Mouse (Mus musculus): ENCODE data around the gene Gm20388. TPM values are rescaled to one million over a fixed set of nuclear protein-coding genes. Genes with fewer than 3 reads are reported as not detected.

Gm20388 gene
- polyA plus RNA-seq, 2 experiments: 8.5 TPM; not detected in 1

GRCm38 (mm10) chr8:123361082-123361739 is 3450.6 kb downstream of the Gm20388 start:
- Histone ChIP-seq H3K9me3 (ENCODE audit: control insufficient read depth, low read length) (no peaks in the 10 kb centered on the region), H3K27ac (no peak overlapping the region), H3K4me2 (ENCODE audit: low read depth) (no peak overlapping the region), H3K27me3 (ENCODE audit: control insufficient read depth, insufficient read depth, low read length) (no peaks in the 10 kb centered on the region), H3K4me3 (ENCODE audit: insufficient read depth in 1 of 2, low read depth in 2 of 2, low read length in 2 of 2) (no peak overlapping the region), H3K9ac (replicated peaks) (no peak overlapping the region), H3K36me3 (replicated peaks; ENCODE audit: control insufficient read depth, insufficient read depth, low read depth) (no peaks in the 10 kb centered on the region), H3K4me1 (replicated peaks; ENCODE audit: control insufficient read depth in 2 of 2, insufficient read depth in 2 of 2, low read length in 1 of 2) (no peaks in the 10 kb centered on the region)
- TF ChIP-seq EP300 (IDR thresholded peaks at IDR 0.05; ENCODE audit: low read depth): no peak
- TF ChIP-seq CTCF (IDR thresholded peaks at IDR 0.05; ENCODE audit: low read depth): peak; percentile 97
- peak; percentile 55; the same call in 1 of the 2 replicates for ATAC-seq (ENCODE audit: insufficient read depth)
- 44% methylated on average over 12 of the region's 12 CpGs for WGBS (ENCODE audit: insufficient replicate concordance)
- DNase-seq (ENCODE audit: low read depth in 3 of 3, low spot score in 3 of 3): peak in 2 of 3 experiments; percentile 50 to 51

- Histone ChIP-seq H3K27ac (peak within 1 kb of the TSS; percentile 81), H3K4me2 (ENCODE audit: low read depth) (peak within 1 kb of the TSS; percentile 94), H3K27me3 (ENCODE audit: control insufficient read depth, insufficient read depth, low read length) (no peaks in the 10 kb centered on the region), H3K36me3 (replicated peaks; ENCODE audit: control insufficient read depth, insufficient read depth, low read depth) (no peaks in the 10 kb centered on the region; the same call in 1 of the 2 replicates), H3K4me1 (replicated peaks; ENCODE audit: control insufficient read depth in 2 of 2, insufficient read depth in 2 of 2, low read length in 1 of 2) (peaks cover 9 to 11% of the 10 kb centered on the region in 2 experiments), H3K4me3 (ENCODE audit: insufficient read depth in 1 of 2, low read depth in 2 of 2, low read length in 2 of 2) (peak within 1 kb of the TSS; percentile 79 to 97), H3K9me3 (ENCODE audit: control insufficient read depth, low read length) (no peaks in the 10 kb centered on the region), H3K9ac (replicated peaks) (peak within 1 kb of the TSS; percentile 90)
- DNase-seq (ENCODE audit: low read depth in 3 of 3, low spot score in 3 of 3): peak; percentile 83 to 88 (median 86)
- WGBS (ENCODE audit: insufficient replicate concordance): under 1% methylated on average over 74 of the region's 75 CpGs
- TF ChIP-seq EP300 (IDR thresholded peaks at IDR 0.05; ENCODE audit: low read depth) (peak; percentile 18; the same call in 1 of the 2 replicates), CTCF (IDR thresholded peaks at IDR 0.05; ENCODE audit: low read depth) (peak; percentile 65)
- peak; percentile 85 for ATAC-seq (ENCODE audit: insufficient read depth)
These were observed 3463.0 kb downstream of the Gm20388 start, which contains the start of gene Tcf25 for GRCm38 (mm10) chr8:123373403-123374238. Tcf25 (plus strand) TSS chr8:123373753.

DNA sequence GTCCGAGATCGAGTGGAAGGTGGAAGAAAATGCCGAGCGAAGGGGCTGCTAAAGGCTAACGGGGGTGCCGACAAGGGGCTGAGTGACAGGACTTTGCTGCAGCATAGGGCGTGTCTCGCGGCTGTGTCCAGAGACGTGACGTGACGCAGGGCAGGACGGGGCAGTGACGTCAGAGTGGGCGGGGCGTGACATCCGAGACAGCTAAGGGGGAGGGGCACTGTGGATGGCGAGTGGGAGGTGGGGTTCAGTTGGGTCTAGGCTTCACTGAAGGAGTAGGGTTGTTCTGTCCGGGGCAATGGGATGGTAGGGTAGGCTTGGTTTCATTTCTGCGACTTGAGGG is 3463.6 kb downstream of the Gm20388 start:
- TF ChIP-seq CTCF (IDR thresholded peaks at IDR 0.05; ENCODE audit: low read depth): no peak
- no peak for TF ChIP-seq EP300 (IDR thresholded peaks at IDR 0.05; ENCODE audit: low read depth)

DNA sequence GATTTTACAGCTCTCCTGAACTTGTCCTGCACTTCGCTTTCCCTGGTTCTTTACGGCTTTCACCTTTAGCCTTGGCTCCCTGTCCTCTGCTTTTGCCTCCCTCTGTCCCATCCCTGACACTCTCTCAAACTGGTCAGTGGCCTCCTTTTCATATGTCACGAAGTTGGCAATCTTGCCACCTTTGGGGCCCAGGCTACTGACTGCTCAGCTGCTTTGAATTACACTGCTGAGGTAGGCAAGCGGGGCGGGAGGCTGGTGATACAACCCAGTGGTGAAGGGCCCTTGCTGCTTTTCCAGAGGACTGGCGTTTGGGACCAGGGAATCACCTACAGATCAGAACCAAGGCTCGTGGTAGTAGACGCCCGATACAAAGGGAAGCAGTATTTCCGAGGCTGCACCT is 3465.1 kb downstream of the Gm20388 start:
- H3K36me3 ChIP-seq (replicated peaks; ENCODE audit: control insufficient read depth, insufficient read depth, low read depth): no peaks in the 10 kb centered on the region; the same call in 1 of the 2 replicates
- no peak for DNase-seq (ENCODE audit: low read depth in 3 of 3, low spot score in 3 of 3)
- 80% methylated on average over 10 of the region's 10 CpGs for WGBS (ENCODE audit: insufficient replicate concordance)
- no peaks in the 10 kb centered on the region for H3K27me3 ChIP-seq (ENCODE audit: control insufficient read depth, insufficient read depth, low read length)
- no peak for TF ChIP-seq EP300 (IDR thresholded peaks at IDR 0.05; ENCODE audit: low read depth)
- no peak for TF ChIP-seq CTCF (IDR thresholded peaks at IDR 0.05; ENCODE audit: low read depth)
- H3K27ac ChIP-seq: no peak overlapping the region
- peaks cover 9 to 11% of the 10 kb centered on the region in 2 experiments for H3K4me1 ChIP-seq (replicated peaks; ENCODE audit: control insufficient read depth in 2 of 2, insufficient read depth in 2 of 2, low read length in 1 of 2)
- no peak overlapping the region for H3K9ac ChIP-seq (replicated peaks)
- no peaks in the 10 kb centered on the region for H3K9me3 ChIP-seq (ENCODE audit: control insufficient read depth, low read length)
- ATAC-seq (ENCODE audit: insufficient read depth): no peak
- no peak overlapping the region for H3K4me2 ChIP-seq (ENCODE audit: low read depth)
- no peak overlapping the region for H3K4me3 ChIP-seq (ENCODE audit: insufficient read depth in 1 of 2, low read depth in 2 of 2, low read length in 2 of 2)

More for the DNA sequence above, 3463.6 kb downstream of the Gm20388 start:
- Histone ChIP-seq H3K4me3 (ENCODE audit: insufficient read depth in 1 of 2, low read depth in 2 of 2, low read length in 2 of 2) (peak overlapping the region; percentile 79 to 97), H3K9ac (replicated peaks) (peak overlapping the region; percentile 90), H3K4me2 (ENCODE audit: low read depth) (peak overlapping the region; percentile 94), H3K27ac (peak overlapping the region; percentile 81), H3K27me3 (ENCODE audit: control insufficient read depth, insufficient read depth, low read length) (no peaks in the 10 kb centered on the region), H3K9me3 (ENCODE audit: control insufficient read depth, low read length) (no peaks in the 10 kb centered on the region), H3K4me1 (replicated peaks; ENCODE audit: control insufficient read depth in 2 of 2, insufficient read depth in 2 of 2, low read length in 1 of 2) (peaks cover 9 to 11% of the 10 kb centered on the region in 2 experiments), H3K36me3 (replicated peaks; ENCODE audit: control insufficient read depth, insufficient read depth, low read depth) (no peaks in the 10 kb centered on the region; the same call in 1 of the 2 replicates)
- WGBS (ENCODE audit: insufficient replicate concordance): under 1% methylated on average over 20 of the region's 20 CpGs
- DNase-seq (ENCODE audit: low read depth in 3 of 3, low spot score in 3 of 3) (peak; percentile 81 to 83 (median 82)), ATAC-seq (ENCODE audit: insufficient read depth) (peak; percentile 75)

- no peaks in the 10 kb centered on the region for H3K9me3 ChIP-seq (ENCODE audit: control insufficient read depth, low read length)
- ATAC-seq (ENCODE audit: insufficient read depth) (no peak), DNase-seq (ENCODE audit: low read depth in 3 of 3, low spot score in 3 of 3) (no peak)
- no peak overlapping the region for H3K27ac ChIP-seq
- peaks cover 9 to 11% of the 10 kb centered on the region in 2 experiments for H3K4me1 ChIP-seq (replicated peaks; ENCODE audit: control insufficient read depth in 2 of 2, insufficient read depth in 2 of 2, low read length in 1 of 2)
- TF ChIP-seq EP300 (IDR thresholded peaks at IDR 0.05; ENCODE audit: low read depth) (no peak), CTCF (IDR thresholded peaks at IDR 0.05; ENCODE audit: low read depth) (no peak)
- no peak overlapping the region for H3K9ac ChIP-seq (replicated peaks)
- H3K4me2 ChIP-seq (ENCODE audit: low read depth): no peak overlapping the region
- 63% methylated on average over 8 of the region's 8 CpGs for WGBS (ENCODE audit: insufficient replicate concordance)
- no peaks in the 10 kb centered on the region for H3K27me3 ChIP-seq (ENCODE audit: control insufficient read depth, insufficient read depth, low read length)
- H3K4me3 ChIP-seq (ENCODE audit: insufficient read depth in 1 of 2, low read depth in 2 of 2, low read length in 2 of 2): no peak overlapping the region
- no peaks in the 10 kb centered on the region; the same call in 1 of the 2 replicates for H3K36me3 ChIP-seq (replicated peaks; ENCODE audit: control insufficient read depth, insufficient read depth, low read depth)
These were observed 3465.5 kb downstream of the Gm20388 start for GRCm38 (mm10) chr8:123376106-123376505.

Data from liver, embryonic 14.5 days (tissue).